Mouse (Mus musculus) kidney, adult 8-10 months (tissue): ENCODE results near the gene Zfp354c.

Experiments
- DNase-seq, 2 experiments: peaks; one replicate each; pipeline ENCODE4 v3.0.0; 2022

Zfp354c gene

GRCm38 (mm10) chr11:50827010-50827953 is at the start of gene Zfp354c:
Gene Zfp354c, minus strand, starts transcription at chr11:50827724.
- DNase-seq: peak; percentile 79 to 84

DNA sequence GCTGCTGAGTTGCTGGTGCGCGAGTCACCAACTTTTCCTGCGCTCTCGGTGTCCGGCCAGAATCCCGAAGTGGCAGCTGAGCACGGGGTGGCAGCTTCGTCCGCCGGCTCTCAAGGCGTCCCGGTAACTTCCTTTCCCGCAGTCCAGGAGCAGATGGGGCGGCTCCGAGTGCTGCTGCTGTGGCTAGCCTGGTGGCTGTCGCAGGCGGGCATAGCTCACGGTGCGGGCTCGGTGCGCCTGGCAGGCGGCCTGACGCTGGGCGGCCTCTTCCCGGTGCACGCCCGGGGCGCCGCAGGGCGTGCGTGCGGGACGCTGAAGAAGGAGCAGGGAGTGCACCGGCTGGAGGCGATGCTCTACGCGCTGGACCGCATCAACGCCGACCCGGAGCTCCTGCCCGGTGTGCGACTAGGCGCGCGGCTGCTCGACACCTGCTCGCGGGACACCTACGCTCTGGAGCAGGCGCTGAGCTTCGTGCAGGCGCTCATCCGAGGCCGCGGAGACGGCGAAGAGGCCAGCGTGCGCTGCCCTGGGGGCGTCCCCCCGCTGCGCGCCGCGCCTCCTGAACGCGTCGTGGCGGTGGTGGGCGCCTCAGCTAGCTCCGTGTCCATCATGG is 23.6 kb upstream of the Zfp354c start:
- DNase-seq: no peak

DNA sequence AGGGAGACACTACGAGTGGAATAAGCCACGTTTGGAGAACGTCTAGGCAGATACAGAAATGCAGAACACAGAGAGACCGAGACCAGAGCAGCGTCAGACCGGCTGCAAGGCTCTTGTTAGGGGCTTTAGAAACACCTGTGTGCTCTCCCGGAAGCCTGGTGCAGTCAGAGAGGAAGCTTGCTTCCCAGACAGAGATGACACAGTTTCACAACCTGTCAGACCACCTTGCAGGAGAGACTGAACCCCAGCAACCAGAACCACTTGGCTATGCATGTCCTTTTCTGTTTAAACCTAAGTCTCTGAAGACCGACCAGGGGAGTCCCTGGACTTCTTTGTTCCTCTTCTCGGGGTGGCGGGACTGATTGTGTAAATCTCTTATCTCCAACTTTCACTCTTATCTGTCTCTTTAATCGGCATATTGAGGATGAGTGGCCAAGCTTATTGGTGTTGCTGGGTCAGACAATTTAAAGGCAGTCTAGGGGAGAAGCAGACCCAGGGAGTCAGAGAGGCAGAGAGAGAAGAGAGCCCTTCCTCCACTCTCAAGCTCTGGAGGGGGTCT is 22.7 kb upstream of the Zfp354c start, which contains the start of gene Grm6:
TSS of gene Grm6 (plus strand) at position 509 of the 559 bp plus-strand sequence.
- DNase-seq: no peak

GRCm38 (mm10) chr11:50849310-50849709 is 21.8 kb upstream of the Zfp354c start:
- no peak for DNase-seq

GRCm38 (mm10) chr11:50848520-50849137 is 21.1 kb upstream of the Zfp354c start:
- no peak for DNase-seq

- no peak for DNase-seq
Measured at GRCm38 (mm10) chr11:50847047-50847446, 19.5 kb upstream of the Zfp354c start.

- DNase-seq: no peak
Measured at GRCm38 (mm10) chr11:50845951-50846350, 18.4 kb upstream of the Zfp354c start.

DNA sequence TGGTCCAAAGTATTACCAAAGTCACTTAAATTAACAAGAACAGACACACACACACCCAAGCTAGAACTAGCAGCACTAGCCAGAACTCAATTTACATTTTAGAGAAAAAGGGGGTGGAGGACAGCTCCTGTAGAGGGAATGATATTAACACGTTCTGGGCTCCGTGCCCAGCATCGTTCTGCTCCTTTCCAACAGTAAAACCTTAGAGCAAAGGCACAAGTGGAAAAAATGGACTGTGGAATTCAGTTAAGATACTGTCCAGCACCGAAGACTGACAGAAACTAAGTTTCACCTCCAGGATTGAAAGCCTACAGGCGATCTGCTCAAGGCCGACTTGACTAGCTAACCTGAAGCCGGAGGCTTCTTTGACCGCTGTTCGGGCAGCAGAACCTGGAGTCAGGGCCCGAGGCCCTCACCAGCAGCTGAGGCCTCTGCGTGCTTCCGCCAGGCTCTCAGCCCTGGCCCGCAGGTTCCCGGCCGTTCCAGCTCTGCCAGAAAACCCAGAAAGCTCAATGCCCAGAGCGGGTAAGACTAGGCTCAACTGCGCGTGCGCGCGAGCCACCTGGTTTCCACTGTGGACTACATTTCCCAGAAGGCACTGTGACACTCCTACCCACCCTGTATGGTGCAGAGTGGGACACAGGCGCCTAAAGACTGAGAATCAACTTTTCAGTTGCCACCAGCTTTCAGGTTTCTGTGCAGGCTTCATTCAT is 13.7 kb upstream of the Zfp354c start, which contains the start of gene Zfp879:
TSS of gene Zfp879 (minus strand) at position 530 of the 713 bp plus-strand sequence.
- DNase-seq: peak; percentile 95

DNA sequence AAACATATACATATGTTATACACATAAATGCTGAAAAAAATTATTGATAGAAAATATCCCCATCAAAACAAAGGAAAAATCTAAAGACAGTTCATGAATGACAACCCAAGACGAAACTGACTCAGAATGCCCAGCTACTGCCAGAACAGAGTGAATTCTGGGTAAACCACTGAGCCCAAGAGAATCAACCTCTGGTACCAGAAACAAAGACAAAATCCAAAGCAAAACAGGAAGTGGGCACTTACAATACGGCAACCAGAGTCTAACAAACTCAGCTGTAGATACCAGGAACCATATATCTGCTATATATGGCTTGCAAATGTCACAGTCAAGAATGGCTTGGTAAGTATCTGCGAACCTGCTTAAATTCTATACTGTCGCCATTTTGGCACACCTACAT is 8.2 kb upstream of the Zfp354c start:
- no peak for DNase-seq

GRCm38 (mm10) chr11:50826214-50826613 is 1.3 kb downstream of the Zfp354c start:
- peak in 1 of 2 experiments; percentile 19 for DNase-seq

DNA sequence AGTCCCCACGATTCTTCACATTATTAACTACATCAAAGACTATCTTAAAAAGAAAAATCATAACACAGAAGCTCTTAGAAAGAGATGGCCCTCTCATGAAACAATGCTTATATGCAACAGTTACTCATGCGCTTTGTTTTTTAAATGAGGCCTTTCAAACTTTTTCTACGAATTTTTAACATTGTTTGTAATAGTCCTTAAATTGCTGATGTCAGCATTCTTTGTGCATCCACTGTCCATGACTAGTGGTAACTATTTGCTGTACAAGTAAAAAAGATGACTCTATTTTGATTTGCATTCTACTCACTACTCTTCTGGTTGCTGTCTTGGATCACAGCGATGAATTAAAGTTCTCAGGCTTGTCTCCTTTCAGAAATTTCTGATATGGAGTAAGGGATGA is 13.3 kb downstream of the Zfp354c start:
- no peak for DNase-seq

- DNase-seq: no peak
Measured at GRCm38 (mm10) chr11:50798836-50799235, 28.7 kb downstream of the Zfp354c start.

- no peak for DNase-seq
Measured at GRCm38 (mm10) chr11:50797674-50798073, 29.9 kb downstream of the Zfp354c start.

- DNase-seq: no peak
Measured at GRCm38 (mm10) chr11:50771006-50771405, 56.5 kb downstream of the Zfp354c start.

DNA sequence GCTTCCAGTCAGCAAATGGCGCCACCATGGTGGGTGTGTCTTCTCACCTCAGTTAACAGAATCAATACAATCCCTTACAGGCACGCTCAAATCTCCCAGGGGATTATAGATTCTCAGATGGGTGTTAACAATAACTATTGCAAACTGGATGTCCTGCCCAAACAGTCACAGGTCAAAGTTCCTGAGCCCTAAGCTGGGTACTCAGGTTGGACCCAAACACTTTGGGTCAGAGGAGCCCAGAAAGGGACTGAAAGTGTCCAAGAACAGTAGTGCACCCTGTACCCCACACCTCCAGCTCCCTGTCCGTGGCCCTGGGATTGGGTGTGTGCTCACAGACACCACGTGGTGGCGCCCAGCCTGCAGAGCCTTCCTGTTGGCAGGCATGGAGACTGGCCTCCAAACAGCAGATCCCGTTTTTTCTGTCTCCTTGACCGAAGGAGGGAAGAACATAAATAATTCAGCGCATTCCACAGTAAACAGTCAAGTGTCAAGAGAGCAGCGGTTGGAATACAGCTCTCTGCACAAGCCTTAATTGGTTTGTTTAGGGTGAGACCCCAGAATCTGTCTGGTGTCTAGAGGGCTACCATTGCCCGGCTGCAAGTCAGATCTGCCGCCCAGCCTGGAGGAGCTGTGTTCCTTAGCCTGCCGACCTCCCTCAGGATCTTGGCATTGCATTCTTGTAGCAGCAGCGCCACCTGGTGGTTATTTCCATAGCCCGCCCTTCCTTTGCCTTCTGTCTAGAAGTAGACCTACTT is 58.4 kb downstream of the Zfp354c start:
- DNase-seq: peak; percentile 79 to 92

DNA sequence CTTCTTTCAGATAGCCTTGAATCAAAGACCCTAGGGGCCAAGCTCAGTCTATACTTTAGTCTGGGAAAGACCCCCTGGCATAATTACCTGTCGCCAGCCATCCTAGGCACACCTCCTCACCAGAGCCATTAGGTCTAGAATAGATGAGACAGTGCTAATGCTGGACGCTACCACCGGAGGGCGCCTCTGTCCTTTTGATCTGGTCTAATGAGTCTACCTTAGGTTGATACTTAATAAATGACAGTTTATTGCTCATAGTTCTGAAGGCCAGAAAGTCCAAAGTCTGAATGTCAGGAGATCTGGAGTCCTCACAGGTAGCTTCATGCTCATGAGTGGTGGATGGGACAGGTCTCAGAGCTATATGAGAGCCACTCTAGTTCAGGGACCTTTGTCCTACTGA is 60.5 kb downstream of the Zfp354c start:
- DNase-seq: peak; percentile 19 to 47

DNA sequence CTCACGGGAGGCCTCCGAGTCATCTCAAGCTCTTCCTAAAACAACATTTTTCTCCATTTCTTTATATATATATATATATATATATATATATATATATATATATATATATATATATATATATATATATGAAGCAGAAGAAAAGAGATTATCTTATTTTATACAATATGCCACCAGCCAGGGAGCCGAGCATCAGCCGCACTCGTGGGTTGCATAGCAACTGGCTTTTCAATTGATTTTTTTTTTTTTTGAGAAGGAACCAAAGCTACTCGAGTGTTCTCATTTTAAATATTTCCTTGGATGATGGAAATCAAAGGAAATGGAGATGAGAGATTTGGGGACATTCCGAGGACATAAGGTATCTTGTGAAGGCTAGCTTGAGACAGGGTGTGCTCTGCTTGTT is 61.1 kb downstream of the Zfp354c start:
- no peak for DNase-seq
